Mouse (Mus musculus) limb, embryonic 13.5 days (tissue): ENCODE measurements at regions not wholly inside any gene's neighbourhood (a gene's known extent, or its start where the extent isn't known, plus 50 kb on each side); places are given as distances from the start of the nearest gene placed in this dataset.

ENCODE experiments used
- ATAC-seq: fragments of 200-750 bp; cut with Nextera tagmentation; 2 replicates; pipeline ENCODE4 v1.8.0; 2017; ENCODE audit warnings: low read depth, moderate number of reproducible peaks, moderate TSS enrichment; ENCODE audit not compliant: low FRiP score
- H3K27ac ChIP-seq: fragments of 300-500 bp; sonication (generic); 2 replicates; pipeline ENCODE4 v1.5.1; 2015; ENCODE audit warnings: inconsistent platforms, mild to moderate bottlenecking, moderate library complexity
- H3K27me3 ChIP-seq: fragments of 300-500 bp; sonication (generic); 2 replicates; pipeline ENCODE4 v1.6.1; 2015; ENCODE audit warnings: mild to moderate bottlenecking, inconsistent platforms
- H3K36me3 ChIP-seq: fragments of 300-500 bp; sonication (generic); 2 replicates; pipeline ENCODE4 v1.6.1; 2015; ENCODE audit warnings: inconsistent platforms, mild to moderate bottlenecking, moderate library complexity
- H3K4me1 ChIP-seq: fragments of 300-500 bp; sonication (generic); 2 replicates; pipeline ENCODE4 v1.6.1; 2015; ENCODE audit warnings: inconsistent platforms
- H3K4me2 ChIP-seq: fragments of 300-500 bp; sonication (generic); replicated peaks from 2 replicates; pipeline ENCODE4 v1.6.1; 2015; ENCODE audit warnings: inconsistent platforms, mild to moderate bottlenecking, moderate library complexity
- H3K4me3 ChIP-seq: fragments of 300-500 bp; sonication (generic); 2 replicates; pipeline ENCODE4 v1.5.1; 2015; ENCODE audit warnings: moderate library complexity, mild to moderate bottlenecking, inconsistent platforms
- H3K9ac ChIP-seq: fragments of 300-500 bp; sonication (generic); 2 replicates; pipeline ENCODE4 v1.6.1; 2015; ENCODE audit warnings: mild to moderate bottlenecking, inconsistent platforms
- H3K9me3 ChIP-seq: fragments of 300-500 bp; sonication (generic); 2 replicates; pipeline ENCODE4 v1.6.1; 2016; ENCODE audit warnings: inconsistent platforms
- WGBS: fragments of 180-500 bp; shearing (Covaris S2); methylation state at CpG from one replicate; pipeline ENCODE4 v1.1.7; 2015; 5-methylcytosine and 5-hydroxymethylcytosine counted together

GRCm38 (mm10) chr10:23609270-23609914 is 177.7 kb downstream of the Rps12 start:
- no peak overlapping the region for H3K27ac ChIP-seq
- no peaks in the 10 kb centered on the region for H3K27me3 ChIP-seq
- no peak overlapping the region for H3K9ac ChIP-seq
- WGBS = 67% methylated on average over 18 of the region's 18 CpGs
- H3K4me2 ChIP-seq = no peak overlapping the region
- no peaks in the 10 kb centered on the region for H3K9me3 ChIP-seq
- ATAC-seq = peak; percentile 42; the same call in 1 of the 2 replicates
- no peaks in the 10 kb centered on the region for H3K36me3 ChIP-seq
- H3K4me3 ChIP-seq = no peak overlapping the region
- peaks cover 39% of the 10 kb centered on the region for H3K4me1 ChIP-seq

GRCm38 (mm10) chr10:23600701-23601100 is 186.4 kb downstream of the Rps12 start:
- 0 out of 2 replicates have a peak overlapping the region, but pooled peaks have one; percentile 16 for H3K4me2 ChIP-seq
- WGBS = 12% methylated on average over 5 of the region's 5 CpGs
- no peaks in the 10 kb centered on the region for H3K9me3 ChIP-seq
- peaks cover 30% of the 10 kb centered on the region for H3K4me1 ChIP-seq
- no peak for ATAC-seq
- H3K36me3 ChIP-seq = no peaks in the 10 kb centered on the region
- no peak overlapping the region for H3K4me3 ChIP-seq
- no peaks in the 10 kb centered on the region for H3K27me3 ChIP-seq
- H3K27ac ChIP-seq = no peak overlapping the region
- H3K9ac ChIP-seq = no peak overlapping the region

GRCm38 (mm10) chr10:23595541-23595940 is 191.5 kb downstream of the Rps12 start:
- WGBS = 48% methylated on average over 3 of the region's 3 CpGs
- peaks cover 7% of the 10 kb centered on the region; the same call in 1 of the 2 replicates for H3K4me1 ChIP-seq
- H3K9ac ChIP-seq = no peak overlapping the region
- ATAC-seq = no peak
- H3K4me2 ChIP-seq = no peak overlapping the region
- no peaks in the 10 kb centered on the region for H3K36me3 ChIP-seq
- H3K27me3 ChIP-seq = no peaks in the 10 kb centered on the region
- H3K9me3 ChIP-seq = no peaks in the 10 kb centered on the region
- H3K4me3 ChIP-seq = no peak overlapping the region
- H3K27ac ChIP-seq = no peak overlapping the region

- ATAC-seq = no peak
- Histone ChIP-seq H3K9me3 (no peaks in the 10 kb centered on the region), H3K36me3 (no peaks in the 10 kb centered on the region), H3K27me3 (no peaks in the 10 kb centered on the region), H3K4me1 (no peaks in the 10 kb centered on the region), H3K4me2 (no peak overlapping the region), H3K4me3 (no peak overlapping the region), H3K9ac (no peak overlapping the region), H3K27ac (no peak overlapping the region)
- WGBS = 66% methylated on average over 5 of the region's 5 CpGs
Observed at GRCm38 (mm10) chr10:23580230-23580629, 206.8 kb downstream of the Rps12 start.

- Histone ChIP-seq H3K27ac (no peak overlapping the region), H3K4me2 (no peak overlapping the region), H3K9me3 (no peaks in the 10 kb centered on the region), H3K4me1 (no peaks in the 10 kb centered on the region), H3K9ac (no peak overlapping the region), H3K36me3 (no peaks in the 10 kb centered on the region), H3K27me3 (no peaks in the 10 kb centered on the region), H3K4me3 (no peak overlapping the region)
- 81% methylated on average over 4 of the region's 4 CpGs for WGBS
- no peak for ATAC-seq
Observed at GRCm38 (mm10) chr10:23571013-23571412, 216.1 kb downstream of the Rps12 start.

- H3K4me3 ChIP-seq = no peak overlapping the region
- H3K9ac ChIP-seq = no peak overlapping the region
- H3K9me3 ChIP-seq = no peaks in the 10 kb centered on the region
- no peaks in the 10 kb centered on the region for H3K4me1 ChIP-seq
- no peak overlapping the region for H3K27ac ChIP-seq
- H3K27me3 ChIP-seq = no peaks in the 10 kb centered on the region
- ATAC-seq = no peak
- H3K4me2 ChIP-seq = no peak overlapping the region
- no peaks in the 10 kb centered on the region for H3K36me3 ChIP-seq
Observed at GRCm38 (mm10) chr10:23569386-23569785, 217.7 kb downstream of the Rps12 start.

- H3K36me3 ChIP-seq = no peaks in the 10 kb centered on the region
- H3K27me3 ChIP-seq = no peaks in the 10 kb centered on the region
- no peak overlapping the region for H3K9ac ChIP-seq
- no peak overlapping the region for H3K4me3 ChIP-seq
- WGBS = 59% methylated on average over 5 of the region's 5 CpGs
- H3K9me3 ChIP-seq = 0 out of 2 replicates have a peak, but pooled peaks cover 4% of the 10 kb centered on the region
- H3K4me1 ChIP-seq = no peaks in the 10 kb centered on the region
- no peak for ATAC-seq
- no peak overlapping the region for H3K4me2 ChIP-seq
- no peak overlapping the region for H3K27ac ChIP-seq
Observed at GRCm38 (mm10) chr10:23562273-23562885, 211.8 kb upstream of the Eya4 start.

- Histone ChIP-seq H3K9ac (no peak overlapping the region), H3K36me3 (no peaks in the 10 kb centered on the region), H3K27me3 (no peaks in the 10 kb centered on the region), H3K27ac (no peak overlapping the region), H3K4me2 (no peak overlapping the region), H3K4me3 (no peak overlapping the region), H3K4me1 (no peaks in the 10 kb centered on the region), H3K9me3 (0 out of 2 replicates have a peak, but pooled peaks cover 4% of the 10 kb centered on the region)
- no peak for ATAC-seq
Observed at GRCm38 (mm10) chr10:23559980-23560658, 209.5 kb upstream of the Eya4 start.

GRCm38 (mm10) chr10:23557828-23558227 is 207.2 kb upstream of the Eya4 start:
- Histone ChIP-seq H3K27ac (no peak overlapping the region), H3K9me3 (0 out of 2 replicates have a peak, but pooled peaks cover 4% of the 10 kb centered on the region), H3K4me3 (no peak overlapping the region), H3K9ac (no peak overlapping the region), H3K4me1 (no peaks in the 10 kb centered on the region), H3K27me3 (no peaks in the 10 kb centered on the region), H3K4me2 (no peak overlapping the region), H3K36me3 (no peaks in the 10 kb centered on the region)
- WGBS = 89% methylated on average over 3 of the region's 3 CpGs
- ATAC-seq = no peak

- no peaks in the 10 kb centered on the region for H3K36me3 ChIP-seq
- no peak overlapping the region for H3K9ac ChIP-seq
- no peaks in the 10 kb centered on the region for H3K9me3 ChIP-seq
- peak overlapping the region; percentile 22; the same call in 1 of the 2 replicates for H3K4me2 ChIP-seq
- H3K27me3 ChIP-seq = no peaks in the 10 kb centered on the region
- peaks cover 25% of the 10 kb centered on the region for H3K4me1 ChIP-seq
- ATAC-seq = no peak
- H3K4me3 ChIP-seq = no peak overlapping the region
- 17% methylated on average over 3 of the region's 3 CpGs for WGBS
- peak overlapping the region; percentile 56 for H3K27ac ChIP-seq
Observed at GRCm38 (mm10) chr10:23549207-23549606, 198.6 kb upstream of the Eya4 start.

- whole genome bisulfite sequencing = 23% methylated on average over 6 of the region's 6 CpGs
- no peaks in the 10 kb centered on the region for H3K36me3 ChIP-seq
- H3K27ac ChIP-seq = peak overlapping the region; percentile 77
- peaks cover 28% of the 10 kb centered on the region for H3K4me1 ChIP-seq
- no peak overlapping the region for H3K4me3 ChIP-seq
- ATAC-seq = peak; percentile 74
- H3K9ac ChIP-seq = no peak overlapping the region
- no peaks in the 10 kb centered on the region for H3K27me3 ChIP-seq
- H3K4me2 ChIP-seq = peak overlapping the region; percentile 22; the same call in 1 of the 2 replicates
- H3K9me3 ChIP-seq = no peaks in the 10 kb centered on the region
Observed at GRCm38 (mm10) chr10:23548322-23548721, 197.7 kb upstream of the Eya4 start.

- Histone ChIP-seq H3K9ac (no peak overlapping the region), H3K9me3 (no peaks in the 10 kb centered on the region), H3K4me2 (no peak overlapping the region), H3K27ac (no peak overlapping the region), H3K4me3 (no peak overlapping the region), H3K27me3 (peaks cover 6% of the 10 kb centered on the region; the same call in 1 of the 2 replicates), H3K4me1 (peaks cover 14% of the 10 kb centered on the region), H3K36me3 (no peaks in the 10 kb centered on the region)
- 75% methylated on average over 11 of the region's 11 CpGs for WGBS
- no peak for ATAC-seq
Observed at GRCm38 (mm10) chr10:23542712-23543111, 192.1 kb upstream of the Eya4 start.
